Mouse (Mus musculus): ENCODE measurements around the gene Tax1bp3.

DNA sequence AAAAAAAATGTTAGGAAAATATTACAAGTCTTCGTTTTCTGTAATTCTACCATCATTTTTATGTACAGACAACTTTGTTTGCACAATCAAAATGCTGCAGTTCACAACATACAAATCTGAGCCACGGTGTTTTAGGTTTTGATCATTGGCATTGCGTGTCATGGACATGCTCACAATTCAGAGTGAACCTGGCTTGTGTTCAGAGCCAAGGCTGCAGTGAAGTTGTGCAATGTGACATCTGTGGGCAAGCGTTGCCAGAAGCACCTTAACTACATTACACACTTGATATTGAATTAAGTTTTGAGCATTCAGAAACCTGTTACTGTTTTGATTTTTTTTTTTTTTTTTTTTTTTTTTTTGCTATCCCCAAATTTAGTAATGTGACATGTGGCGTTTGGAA is 53.2 kb downstream of the Tax1bp3 start:
- no peak for TF ChIP-seq CTCF (IDR thresholded peaks at IDR 0.05; ENCODE audit: insufficient read depth, low read depth, low read length)
- TF ChIP-seq POLR2A (IDR thresholded peaks at IDR 0.05; ENCODE audit: insufficient read depth, low read depth, low read length) = no peak
